Mouse (Mus musculus): ENCODE measurements around the gene Xrcc6.

DNA sequence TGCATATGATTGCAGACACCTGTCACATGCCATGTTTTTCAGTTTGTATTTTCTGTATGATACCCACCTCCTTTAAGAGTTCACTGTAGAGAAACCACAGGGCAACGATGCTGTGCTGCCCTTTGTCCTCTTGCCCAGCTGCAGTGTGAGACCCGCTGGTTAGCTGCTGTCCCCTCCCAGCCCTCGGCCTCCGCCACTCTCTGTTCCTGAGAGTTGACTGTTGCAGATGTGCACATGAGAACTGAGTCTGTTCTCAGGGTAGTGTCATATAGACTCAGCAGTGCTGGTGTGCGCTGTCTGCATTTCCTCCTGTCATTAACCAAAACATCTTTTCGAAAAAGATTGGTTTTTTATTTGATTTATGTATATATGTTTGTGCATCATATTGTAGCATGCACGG is 44.8 kb downstream of the Xrcc6 start:
- TF ChIP-seq CTCF (IDR thresholded peaks at IDR 0.05; ENCODE audit: control insufficient read depth, insufficient read depth, insufficient read length) (no peak), FOSL1 (IDR thresholded peaks at IDR 0.05; ENCODE audit: insufficient read depth, low read length, poor library complexity, severe bottlenecking) (no peak)

Measured in C2C12 (cell line).